Mouse (Mus musculus) skeletal muscle tissue, adult 2 months (tissue): Measurements from ENCODE around the gene Ddx50.

Experiments used
- DNase-seq: peaks from one replicate; pipeline ENCODE4 v3.0.0-alpha.2; 2012; ENCODE audit warnings: low read depth, low spot score

Ddx50 gene

DNA sequence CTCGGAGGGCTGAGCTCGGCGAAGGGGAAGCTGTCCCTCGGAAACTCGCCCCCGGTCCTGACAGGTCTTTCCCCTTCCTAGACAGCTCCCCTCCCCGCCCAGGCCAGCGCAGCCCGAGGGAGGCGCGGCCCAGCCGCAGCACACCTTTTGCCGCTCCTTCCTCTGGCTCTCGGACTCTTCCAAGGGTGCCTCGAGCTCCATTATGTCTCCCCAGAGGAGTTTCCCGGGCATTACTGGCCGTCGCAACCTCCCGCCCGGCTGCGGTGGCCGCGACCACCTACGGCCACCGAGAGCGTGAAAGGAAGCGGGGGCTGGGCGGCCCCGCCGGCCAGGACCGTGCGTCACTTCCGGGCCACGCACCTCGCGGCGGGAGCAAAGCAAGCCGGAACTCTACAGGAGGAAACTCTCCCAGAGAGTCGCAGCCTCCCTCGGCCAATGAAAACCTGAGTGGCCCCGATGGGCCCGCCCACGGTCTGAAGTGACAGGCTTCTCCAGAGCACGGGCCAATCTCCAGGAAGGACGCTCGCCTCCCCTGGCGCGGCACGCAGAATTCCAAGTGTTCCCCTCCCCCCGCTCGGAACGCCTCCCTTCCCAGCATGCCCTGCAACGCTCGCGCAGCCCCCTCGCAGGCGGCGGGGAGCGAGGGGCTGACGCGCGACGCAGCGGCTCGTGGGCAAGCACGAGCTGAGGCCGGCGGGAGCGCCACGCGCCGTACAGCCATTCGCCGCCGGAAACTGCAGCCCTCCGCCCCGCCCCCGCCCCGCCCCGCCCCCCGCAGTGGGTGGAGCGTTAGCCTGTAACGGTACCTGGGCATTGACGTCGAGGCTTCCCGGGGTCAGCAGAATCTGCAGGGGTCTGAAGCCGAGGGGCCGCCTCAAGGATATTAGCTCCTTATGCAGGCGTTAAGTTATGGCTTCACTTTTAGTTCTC is at the start of gene Ddx50:
Gene Ddx50, minus strand, starts transcription at position 338 of the 930 bp plus-strand sequence.
- DNase-seq = peak; percentile 99

DNA sequence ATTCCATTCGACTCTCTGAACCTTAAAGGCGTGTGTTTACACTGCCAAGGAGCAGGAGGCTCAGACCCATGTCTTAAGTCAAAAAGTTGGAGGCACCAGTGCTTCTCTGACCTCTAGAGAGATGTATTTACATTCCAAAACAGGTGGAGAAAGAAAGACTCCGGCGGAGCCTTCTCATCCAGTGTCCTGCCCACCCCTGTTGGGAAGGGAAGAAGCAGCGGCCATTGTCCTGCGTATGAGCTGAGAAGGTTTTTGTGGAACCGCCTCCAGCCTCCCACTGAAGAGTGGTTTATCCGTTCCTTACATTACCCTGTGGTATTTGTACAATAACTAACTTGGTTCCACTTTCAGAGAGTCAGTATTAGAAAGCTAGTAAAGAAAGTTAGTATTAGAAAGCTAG is 41.8 kb upstream of the Ddx50 start:
- no peak for DNase-seq

DNA sequence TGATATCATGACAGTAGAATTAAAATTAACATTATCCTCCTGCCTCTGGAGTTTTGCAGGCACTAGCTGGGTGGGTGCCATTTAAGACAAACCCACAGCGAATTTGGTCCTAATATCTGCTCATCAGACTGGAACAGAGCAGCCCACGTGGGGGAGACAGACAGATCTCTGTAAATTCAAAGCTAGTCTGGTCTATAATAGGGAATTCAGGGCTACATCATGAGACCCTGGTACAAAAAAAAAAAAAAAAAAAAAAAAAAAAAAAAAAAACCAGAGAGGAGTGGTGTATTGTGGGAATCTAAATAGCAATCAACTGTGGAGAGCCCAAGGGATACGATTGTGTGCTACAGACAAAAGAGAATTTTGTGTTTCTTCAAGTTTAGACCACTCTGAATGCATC is 41.2 kb upstream of the Ddx50 start:
- DNase-seq = no peak

DNA sequence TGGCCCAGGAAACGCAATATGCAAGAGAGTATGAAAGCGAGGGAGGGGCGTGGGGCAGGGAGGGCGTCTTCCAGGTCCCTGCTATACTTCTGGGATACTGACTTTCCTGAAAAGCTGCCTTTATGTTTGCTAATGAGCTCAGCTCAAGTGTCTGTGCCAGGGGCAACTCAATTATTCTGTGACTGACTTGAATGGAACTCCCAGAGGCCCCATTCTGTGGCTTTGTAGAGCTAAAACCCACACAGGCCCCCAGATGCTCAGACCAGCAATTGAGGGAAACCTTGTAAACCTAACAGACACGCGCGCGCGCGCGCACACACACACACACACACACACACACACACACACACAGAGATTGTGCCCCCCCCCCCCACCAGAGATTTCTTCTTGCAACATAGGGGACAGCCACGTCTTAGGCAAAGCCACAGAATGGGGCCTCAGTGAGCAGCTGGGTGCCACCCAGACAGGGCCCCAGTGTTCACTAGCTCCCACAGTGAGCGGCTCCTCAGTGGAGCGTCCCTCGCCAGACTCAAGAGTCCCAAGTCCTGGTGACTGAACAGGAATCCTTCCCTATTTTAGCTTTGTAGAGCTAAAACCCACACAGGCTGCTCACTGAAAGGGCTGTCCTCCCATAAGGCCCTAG is 36.1 kb upstream of the Ddx50 start:
- no peak for DNase-seq

DNA sequence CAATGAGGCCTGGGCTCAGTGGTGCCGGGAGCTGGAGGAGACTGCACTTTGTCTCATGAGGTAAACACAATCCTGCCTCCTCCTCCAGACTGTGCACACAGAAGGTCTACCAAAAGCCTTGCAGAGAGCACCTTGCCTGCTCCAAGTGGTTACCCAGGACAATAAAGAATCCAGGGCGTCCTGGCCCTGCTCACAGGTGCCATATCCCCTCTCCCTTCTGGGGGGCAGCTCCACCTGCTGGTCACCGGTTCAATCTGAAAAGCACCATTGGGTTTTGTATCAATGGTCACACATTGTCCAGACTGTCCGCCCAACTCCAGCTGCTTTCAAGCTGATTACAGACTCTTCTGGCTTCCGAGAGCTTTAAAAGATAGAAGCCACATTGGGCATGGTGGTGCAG is 32.0 kb upstream of the Ddx50 start:
- no peak for DNase-seq

DNA sequence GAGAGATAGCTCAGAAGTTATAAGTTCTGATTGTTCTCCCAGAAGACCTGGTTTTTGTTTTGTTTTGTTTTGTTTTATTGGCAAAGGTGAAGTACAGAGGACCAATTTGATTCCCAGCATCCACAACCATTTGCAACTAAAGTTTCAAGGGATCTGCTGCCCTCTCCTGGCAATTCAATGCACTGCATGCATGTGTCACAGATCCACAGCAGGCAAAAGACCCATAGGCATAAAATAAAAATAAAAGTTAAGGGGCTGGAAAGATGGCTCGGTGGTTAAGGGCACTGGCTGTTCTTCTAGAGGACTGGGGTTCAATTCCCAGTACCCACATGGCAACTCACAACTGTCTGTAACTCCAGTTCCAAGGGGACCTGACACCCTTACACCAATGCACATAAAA is 28.8 kb upstream of the Ddx50 start:
- no peak for DNase-seq

DNA sequence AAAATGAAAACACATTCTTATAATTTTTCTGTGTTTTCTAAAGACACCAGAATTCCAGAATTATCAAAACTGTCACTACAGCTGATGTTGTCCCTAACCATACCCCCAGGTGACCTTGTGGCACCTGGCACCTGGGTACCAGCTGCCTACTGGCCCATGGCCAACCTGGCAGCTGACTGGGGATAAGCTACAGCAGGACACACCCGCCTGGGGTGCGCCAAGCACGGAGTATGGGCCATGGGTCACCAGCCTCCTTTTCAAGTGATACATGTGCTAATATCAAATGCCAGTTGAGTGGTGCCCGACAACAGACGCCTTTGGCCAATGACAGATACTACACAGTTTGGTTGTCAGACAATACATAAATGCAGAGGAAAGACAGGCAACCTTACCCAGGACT is 26.3 kb upstream of the Ddx50 start:
- no peak for DNase-seq

DNA sequence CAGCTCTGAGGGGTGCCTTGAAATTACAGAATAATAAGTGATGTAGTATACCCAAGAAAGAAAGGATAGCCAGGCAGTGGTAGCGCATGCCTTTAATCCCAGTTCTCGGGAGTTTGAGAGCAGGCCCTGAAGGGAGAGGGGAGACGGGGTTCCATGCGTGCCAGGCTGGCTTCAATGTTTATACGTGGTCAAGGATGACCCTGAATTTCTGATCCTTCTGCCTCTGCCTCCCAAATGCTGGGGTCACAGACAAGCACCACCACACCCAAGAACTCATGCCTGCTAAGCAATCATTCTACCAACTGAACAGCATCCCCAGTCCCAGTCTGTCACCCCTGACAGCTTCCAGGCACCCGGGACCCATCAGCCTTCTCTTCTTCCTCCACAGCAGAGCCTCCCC is 25.2 kb upstream of the Ddx50 start:
- no peak for DNase-seq

DNA sequence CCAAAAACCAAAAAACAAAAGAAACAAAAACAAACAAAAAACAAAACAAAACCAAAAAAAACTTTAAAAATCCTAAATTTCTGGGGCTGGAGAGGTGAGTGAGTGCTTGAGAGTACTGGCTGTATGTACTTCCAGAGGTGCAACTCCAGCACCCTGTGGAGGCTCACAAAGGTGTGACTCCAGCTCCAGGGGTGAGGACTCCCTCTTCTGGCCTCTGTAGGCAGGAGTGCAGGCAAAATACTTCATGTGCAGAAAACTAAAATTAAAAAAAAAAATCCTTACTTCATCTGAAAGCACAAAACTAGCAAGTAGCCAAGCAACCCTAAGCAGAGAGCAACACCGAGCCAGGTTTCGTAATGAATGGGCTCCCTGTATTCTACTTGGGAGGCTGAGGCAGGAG is 21.3 kb upstream of the Ddx50 start:
- DNase-seq = no peak

DNA sequence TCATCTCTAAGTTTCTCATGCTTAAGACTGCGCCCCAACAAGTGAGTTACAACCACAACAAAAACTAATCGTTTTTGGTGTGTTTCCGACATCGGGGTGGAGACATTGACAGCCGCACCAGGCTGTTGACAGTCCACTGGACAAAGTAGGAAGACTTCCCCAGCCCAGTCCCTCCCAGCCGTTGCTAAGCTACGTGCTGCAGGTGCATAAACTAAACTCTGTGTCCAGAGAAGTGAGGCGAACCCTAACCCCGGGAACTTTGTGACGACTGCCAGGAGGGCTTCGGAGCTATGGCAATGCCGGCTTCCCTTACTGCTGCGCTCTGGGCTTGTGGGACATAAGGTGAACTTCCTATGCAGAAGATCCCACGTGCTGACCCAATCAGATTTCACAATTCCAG is 18.2 kb upstream of the Ddx50 start:
- DNase-seq = no peak

DNA sequence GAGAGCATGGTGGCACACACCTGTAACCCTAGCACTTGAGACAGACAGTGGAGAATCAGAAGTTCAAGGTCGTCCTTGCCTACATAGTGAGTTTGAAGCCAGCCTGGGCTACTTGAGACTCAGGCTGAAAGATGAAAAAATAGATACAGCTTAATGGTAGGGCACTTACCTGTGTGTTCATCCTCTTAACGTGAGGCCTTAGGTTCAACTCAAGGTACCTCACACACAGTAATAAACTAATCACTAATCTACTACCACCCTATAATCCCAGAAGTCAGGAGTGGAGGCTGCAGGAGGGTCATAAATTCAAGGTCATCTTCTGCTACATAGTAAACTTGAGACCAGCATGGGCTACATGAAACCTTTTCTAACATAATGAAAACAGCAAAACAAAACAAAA is 17.4 kb upstream of the Ddx50 start:
- no peak for DNase-seq

DNA sequence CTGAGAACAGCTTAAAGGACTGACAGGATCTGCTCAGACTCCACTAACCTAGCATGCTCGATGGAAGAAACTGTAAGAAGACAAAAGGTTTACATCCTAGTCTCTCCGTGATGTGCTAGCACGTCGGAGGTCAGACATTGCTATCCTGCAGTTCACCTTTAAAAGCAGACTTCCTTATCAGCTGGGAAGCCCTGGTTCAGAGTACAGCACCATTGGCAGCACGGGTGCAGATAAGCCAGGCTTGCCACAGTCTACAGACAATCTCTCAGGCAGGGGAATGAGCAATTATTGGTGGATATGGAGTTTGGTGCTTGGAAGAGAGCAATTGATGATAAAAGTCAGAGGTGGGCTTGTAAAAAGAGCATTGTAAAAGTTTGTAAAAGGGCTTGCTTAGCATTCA is 17.0 kb upstream of the Ddx50 start:
- DNase-seq = no peak

DNA sequence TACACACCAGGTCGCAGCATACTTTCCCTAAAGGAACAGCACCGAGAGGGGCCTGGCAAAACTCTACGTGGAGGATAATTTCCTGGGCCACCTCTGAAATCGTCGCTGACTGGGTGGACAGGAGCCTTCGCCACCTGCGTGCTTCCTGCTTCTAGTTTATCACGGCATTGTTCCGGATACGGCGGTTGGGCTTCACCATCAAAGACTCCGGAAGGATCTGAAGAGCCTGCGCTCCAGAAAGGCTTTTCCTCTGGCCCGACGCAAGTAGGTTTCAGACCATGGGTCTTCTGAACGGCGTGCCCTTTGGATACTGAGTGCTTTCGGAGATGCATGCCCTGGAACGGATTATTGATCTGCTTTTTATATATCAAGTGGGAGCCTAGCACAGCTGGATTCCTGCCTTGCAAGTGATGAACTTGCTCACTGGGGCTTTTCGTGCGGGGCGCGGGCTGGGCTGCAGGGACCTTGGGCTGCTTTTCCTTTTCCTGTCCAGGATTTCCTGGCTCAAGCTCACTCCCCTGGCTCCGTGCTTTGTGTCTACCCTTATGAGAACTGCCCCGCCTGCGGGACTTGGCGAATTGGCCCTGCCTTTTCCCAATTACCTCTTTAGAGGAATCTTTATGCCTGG is 14.1 kb upstream of the Ddx50 start:
- peak; percentile 30 for DNase-seq

DNA sequence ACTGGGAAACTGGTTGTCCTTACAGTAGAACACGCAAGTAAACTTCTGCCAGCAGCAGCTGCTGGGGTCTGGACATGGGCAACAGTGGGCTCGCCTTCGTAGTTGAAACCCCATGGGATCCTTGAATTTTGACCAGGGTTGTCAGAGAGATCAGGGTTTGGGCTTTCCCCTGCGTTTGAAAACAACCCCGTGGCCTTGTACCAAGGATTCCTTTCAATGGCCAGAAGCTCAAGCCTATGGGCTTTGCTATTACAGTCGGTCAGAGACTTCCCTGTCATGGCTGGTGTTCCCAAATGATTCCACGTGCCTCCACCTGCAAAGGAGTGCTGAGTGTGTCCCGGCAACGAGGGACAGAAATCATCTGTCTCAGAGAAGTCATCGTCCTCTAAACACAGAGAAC is 13.2 kb upstream of the Ddx50 start:
- DNase-seq = no peak

DNA sequence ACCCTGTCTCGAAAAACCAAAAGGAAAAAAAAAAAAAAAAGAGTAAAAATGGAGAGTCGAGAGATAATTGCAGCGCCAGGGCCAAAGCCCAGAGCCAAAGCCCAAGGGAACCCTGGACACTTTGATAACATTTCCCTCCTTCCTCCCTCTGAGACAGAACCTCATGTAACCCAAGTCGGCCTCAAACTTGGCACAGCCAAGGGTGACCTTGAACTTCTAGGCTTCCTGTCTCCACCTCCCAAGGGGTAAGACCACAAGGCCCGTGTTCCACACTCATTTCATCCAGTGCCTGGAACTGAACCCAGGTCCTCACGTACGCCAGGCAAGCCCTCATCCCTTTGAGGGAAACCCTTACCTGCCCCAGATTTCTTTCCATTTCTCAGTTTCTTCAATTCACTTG is 5.7 kb upstream of the Ddx50 start:
- no peak for DNase-seq

DNA sequence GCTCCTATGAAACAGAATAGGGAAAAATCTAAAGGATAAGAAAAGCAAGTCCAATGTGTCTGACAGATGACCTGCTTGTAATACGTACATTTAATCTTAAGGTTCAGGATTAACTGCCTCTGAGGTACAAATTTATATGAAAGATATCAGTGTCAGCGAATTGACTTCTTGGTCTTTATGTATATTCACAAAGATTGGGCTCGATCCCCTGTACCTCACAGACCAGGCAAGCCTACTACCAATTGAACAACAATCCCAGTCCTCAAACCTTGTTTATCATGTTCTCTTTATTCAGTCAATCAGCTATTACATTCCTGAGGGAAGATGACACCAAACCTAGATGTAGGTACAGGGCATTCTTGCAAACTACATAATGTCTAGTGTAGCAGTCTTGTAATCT is 943 bp upstream of the Ddx50 start:
- DNase-seq = no peak

DNA sequence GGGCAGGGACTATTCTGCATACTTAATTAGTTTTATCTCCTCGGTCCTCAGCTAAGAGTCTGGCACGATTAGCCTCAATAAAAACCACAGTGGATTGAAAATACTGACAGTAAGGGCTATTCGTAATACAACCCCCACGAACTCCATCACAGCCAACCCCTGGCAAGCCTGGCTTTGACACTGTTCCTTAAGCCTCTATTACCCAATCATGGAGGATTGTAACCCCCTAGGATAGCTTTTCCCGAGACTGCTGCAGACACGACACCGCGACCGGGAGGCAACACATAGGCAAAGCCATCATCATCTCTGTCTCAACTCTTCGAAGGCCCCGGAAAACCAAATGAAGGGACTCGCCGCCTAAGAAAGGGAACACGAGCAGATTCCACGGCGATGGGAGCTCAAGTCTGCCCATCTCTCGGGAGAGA is 648 bp downstream of the Ddx50 start:
- DNase-seq = peak; percentile 5

DNA sequence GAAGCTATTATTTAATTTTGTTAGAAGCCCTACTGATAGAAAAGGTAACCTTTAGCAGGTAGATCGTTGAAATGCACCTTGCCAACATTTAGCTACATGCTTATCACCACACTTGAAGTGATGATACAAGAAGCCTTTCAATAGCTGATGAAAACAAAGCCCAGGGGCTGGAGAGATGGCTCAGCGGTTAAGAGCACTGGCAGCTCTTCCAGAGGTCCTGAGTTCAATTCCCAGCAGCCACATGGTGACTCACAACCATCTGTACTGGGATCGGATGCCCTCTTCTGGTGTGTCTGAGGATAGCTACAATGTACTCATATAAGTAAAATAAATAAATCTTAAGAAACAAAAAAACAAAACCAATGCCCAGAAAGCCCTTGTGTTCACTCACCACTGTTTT is 46.9 kb downstream of the Ddx50 start:
- no peak for DNase-seq

DNA sequence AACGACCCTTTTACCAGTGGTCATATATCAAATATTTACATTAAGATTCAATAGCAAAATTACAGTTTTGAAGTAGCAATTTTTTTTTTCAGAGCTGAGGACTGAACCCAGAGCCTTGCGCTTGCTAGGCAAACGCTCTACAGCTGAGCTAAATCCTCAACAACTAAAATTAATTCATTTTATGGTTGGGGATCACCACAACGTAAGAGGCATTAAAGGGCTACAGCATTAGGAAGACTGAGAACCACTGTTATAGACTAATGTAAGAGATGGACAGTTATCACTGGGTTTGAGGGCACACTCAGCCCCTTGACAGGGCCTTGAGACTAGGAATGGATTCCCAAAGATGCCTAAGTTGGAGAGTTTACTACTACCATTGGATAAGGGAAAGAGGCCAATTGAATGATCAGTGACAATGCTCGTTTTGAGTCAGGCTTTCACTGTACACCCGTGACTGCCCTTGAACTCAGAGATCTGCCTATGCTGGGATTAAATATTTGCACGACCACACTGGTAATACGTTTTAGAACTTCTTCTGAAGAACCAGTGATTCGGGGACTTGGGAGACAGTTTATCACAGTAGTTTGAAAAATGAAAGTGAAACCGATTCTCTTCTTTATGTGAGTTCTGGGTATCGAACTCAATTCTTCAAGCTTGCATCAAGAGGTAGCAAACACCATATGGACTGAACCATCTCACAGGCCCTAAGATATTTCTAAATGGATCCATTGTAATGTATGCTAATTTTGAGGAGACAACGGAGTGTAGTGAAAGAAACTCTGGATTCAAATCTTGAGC is 47.6 kb downstream of the Ddx50 start:
- no peak for DNase-seq

DNA sequence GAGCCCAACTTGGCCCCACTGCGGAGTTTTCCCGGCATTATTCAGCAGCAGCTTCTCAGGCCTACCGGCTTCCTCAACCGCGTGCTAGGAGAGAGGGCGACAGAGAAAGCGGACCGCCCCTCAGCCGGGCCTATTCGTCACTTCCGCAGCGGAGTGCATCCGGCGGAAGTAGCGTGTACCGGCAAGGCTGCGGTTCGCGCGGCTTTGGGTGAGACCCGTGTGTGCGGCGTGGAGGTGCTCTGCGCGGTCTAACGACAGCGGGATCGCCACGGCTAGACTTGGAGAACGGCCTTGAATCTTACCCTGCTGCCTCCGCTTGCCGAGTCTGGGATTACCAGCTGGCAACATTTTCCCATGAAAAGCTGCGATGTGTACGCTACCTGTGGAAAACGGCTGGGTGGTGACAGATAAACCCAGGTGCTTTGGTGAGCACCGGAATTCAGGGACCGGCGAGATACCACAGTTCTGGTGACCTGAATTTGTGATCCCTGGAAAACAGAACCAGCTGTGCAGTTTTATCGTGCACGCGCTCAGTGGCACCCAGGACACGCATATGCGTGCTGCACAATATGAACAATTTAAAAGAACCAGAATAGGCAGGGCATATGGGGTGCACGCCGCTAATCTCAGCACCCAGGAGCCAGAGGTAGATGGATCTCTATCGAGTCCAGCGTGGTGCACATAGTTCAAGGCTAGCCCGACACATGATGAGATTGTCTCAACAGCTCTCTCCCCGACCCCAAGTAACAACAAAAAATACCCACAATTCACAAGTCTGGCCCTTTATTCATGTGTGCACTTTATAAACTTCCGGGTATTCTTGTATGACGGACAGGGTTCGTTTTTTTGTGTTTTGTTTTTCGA is 48.6 kb downstream of the Ddx50 start, which contains the start of gene Ddx21:
Gene Ddx21, minus strand, starts transcription at position 105 of the 864 bp plus-strand sequence.
- peak; percentile 74 for DNase-seq

DNA sequence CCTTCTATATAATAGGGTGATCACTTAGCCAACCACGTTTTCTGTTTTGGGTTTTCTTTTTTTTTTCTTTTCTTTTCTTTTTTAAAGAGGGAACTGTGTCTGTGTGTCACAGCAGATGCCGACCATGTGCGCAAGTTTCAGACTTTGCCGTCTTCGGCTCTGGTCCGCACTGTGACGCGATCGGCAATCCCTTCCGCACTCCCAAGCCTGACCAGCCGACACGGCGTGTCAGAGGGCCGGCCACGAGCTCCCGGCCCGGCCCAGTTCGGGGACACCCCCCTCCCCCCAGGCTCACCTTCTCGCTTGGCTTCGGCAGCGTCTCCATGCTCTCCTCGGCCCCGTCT is 49.2 kb downstream of the Ddx50 start:
- no peak for DNase-seq
